Comparison of ENCODE assay signal across 20 mouse cellular contexts in the genomic region with DNA sequence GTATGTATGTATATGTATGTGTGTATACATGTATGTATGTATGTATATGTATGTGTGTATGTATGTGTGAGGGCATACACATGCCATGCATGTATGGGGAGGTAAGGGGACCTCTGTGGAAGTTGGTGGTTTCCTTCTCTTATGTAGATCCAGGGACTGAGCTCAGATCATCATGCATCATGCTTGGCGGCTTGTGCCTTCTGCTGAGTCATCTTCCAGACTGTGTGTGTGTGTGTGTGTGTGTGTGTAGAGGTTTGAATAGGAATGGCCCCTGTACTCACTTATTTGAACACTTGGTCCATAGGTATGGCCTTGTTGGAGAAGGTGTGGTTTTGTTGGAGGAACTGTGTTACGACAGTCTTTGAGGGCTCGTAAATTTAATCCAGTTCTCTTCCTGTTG. TPM values are rescaled to one million over a fixed set of nuclear protein-coding genes. Genes with fewer than 3 reads are reported as not detected.
A peak's percentile ranks its signal among the peaks of the same experiment; 100 is the strongest.
DNase-seq lines count a peak whose midpoint lies in the region; ATAC-seq lines count a peak whose summit lies in the region.
"Had no signal": no experiment of that assay in that cellular context is flagged by ENCODE, and none has a peak within 500 bp of the region (broad histone marks: within the 10 kb centered on the region; RNA-seq: fewer than 3 reads in every experiment).

No protein-coding gene starts in this region.

- DNase-seq in 3T3-L1 (ENCODE audit: low read depth, low spot score) (peak; percentile 40), 416B (ENCODE audit: low read depth) (peak; percentile 52)
- DNase-seq in lung, postnatal 25 days (ENCODE audit: low spot score): no peak
- no peak for DNase-seq in ovary, postnatal 36 days (ENCODE audit: low spot score)
- DNase-seq in gastrocnemius, postnatal 10 days: no peak
- DNase-seq: adrenal gland, postnatal 14 days; B cell, adult 2 months; cerebellum, adult 11-12 months; cerebellum, adult 8-10 months; cerebellum, postnatal 10 days; gastrocnemius, postnatal 36 days; heart, adult 11 months; kidney, adult 11 months had no signal

- 0 out of 2 replicates have a peak, but pooled peaks have one; percentile 27 for ATAC-seq in common myeloid progenitor, adult 5-6 weeks (replicated peaks; ENCODE audit: low read depth, poor library complexity, severe bottlenecking)
- ATAC-seq in hematopoietic stem cell, adult 5-6 weeks (replicated peaks in 1 of 2; ENCODE audit: insufficient read depth in 1 of 2, low FRiP score in 2 of 2, low TSS enrichment in 1 of 2, low read depth in 1 of 2, poor library complexity in 2 of 2, severe bottlenecking in 2 of 2): peak; percentile 17 to 26; a peak in 1 of 4 replicates
- ATAC-seq: activated CD4-positive, CD25-positive, alpha-beta regulatory T cell, adult 4 months; forebrain, embryonic 15.5 days; intestine, embryonic 15.5 days had no signal

RNA-seq across cellular contexts. Expression of a gene that starts 26.9 kb away (rescaled TPM):
- 1.6 and 2.8 TPM in 2 replicates for total RNA-seq in common myeloid progenitor, adult 5-6 weeks (2017)
- total RNA-seq in hematopoietic stem cell, adult 5-6 weeks (2017): 4.7 and 5.1 TPM in 2 replicates
- not detected for total RNA-seq in gastrocnemius, postnatal 10 days (2021)
- total RNA-seq: adrenal gland, postnatal 4 days; gastrocnemius, postnatal 36 days; heart, postnatal 25 days had no signal

RNA-seq across cellular contexts. Expression of a gene that starts 27.1 kb away (rescaled TPM):
- total RNA-seq in common myeloid progenitor, adult 5-6 weeks (2017): 11.9 and 21.4 TPM in 2 replicates
- total RNA-seq in hematopoietic stem cell, adult 5-6 weeks (2017): 7.3 and 9.5 TPM in 2 replicates
- total RNA-seq in gastrocnemius, postnatal 10 days (2021): 10 to 100 TPM in 1 of 2 experiments, 1 to 10 TPM in 1; 9.3 to 11.3 TPM

RNA-seq across cellular contexts. Expression of a gene that starts 27.2 kb away (rescaled TPM):
- 113 and 129 TPM in 2 replicates for total RNA-seq in common myeloid progenitor, adult 5-6 weeks (2017)
- 69.3 and 84.3 TPM in 2 replicates for total RNA-seq in hematopoietic stem cell, adult 5-6 weeks (2017)
- total RNA-seq in gastrocnemius, postnatal 10 days (2021): 10 to 100 TPM; 18.1 to 20.5 TPM

Comparison
In these comparisons a context has a peak if more than half of its experiments do, and no peak if none do; other contexts are left out.
1. DNase-seq: peak in 3T3-L1 (single experiment) and 416B (single experiment); none in lung, postnatal 25 days (single experiment), ovary, postnatal 36 days (single experiment) and gastrocnemius, postnatal 10 days (single experiment).